Mouse (Mus musculus) hindbrain, embryonic 10.5 days (tissue): ENCODE results near the gene Sostdc1. TPM values are rescaled to one million over a fixed set of nuclear protein-coding genes. Genes with fewer than 3 reads are reported as not detected.

ENCODE experiments used
- DNase-seq: peaks from one replicate; pipeline ENCODE4 v3.0.0-alpha.2; 2017; ENCODE audit warnings: low spot score
- H3K27ac ChIP-seq: fragments of 300-500 bp; sonication (generic); 2 replicates; pipeline ENCODE4 v1.5.1; 2016; ENCODE audit warnings: mild to moderate bottlenecking, moderate library complexity
- H3K27me3 ChIP-seq: fragments of 300-500 bp; sonication (generic); 2 replicates; pipeline ENCODE4 v1.6.1; 2016; ENCODE audit warnings: mild to moderate bottlenecking; ENCODE audit not compliant: poor library complexity, insufficient read depth, severe bottlenecking
- H3K36me3 ChIP-seq: fragments of 300-500 bp; sonication (generic); 2 replicates; pipeline ENCODE4 v1.6.1; 2016; ENCODE audit warnings: mild to moderate bottlenecking, moderate library complexity
- H3K4me1 ChIP-seq: fragments of 300-500 bp; sonication (generic); replicated peaks from 2 replicates; pipeline ENCODE4 v1.6.1; 2016; ENCODE audit warnings: mild to moderate bottlenecking
- H3K4me3 ChIP-seq: fragments of 300-500 bp; sonication (generic); 2 replicates; pipeline ENCODE4 v1.5.1; 2016; ENCODE audit warnings: mild to moderate bottlenecking, moderate library complexity
- H3K9me3 ChIP-seq: fragments of 300-500 bp; sonication (generic); 2 replicates; pipeline ENCODE4 v1.6.1; 2016; ENCODE audit warnings: mild to moderate bottlenecking, moderate library complexity
- WGBS: fragments of 180-500 bp; shearing (Covaris S2); methylation state at CpG from one replicate; pipeline ENCODE4 v1.1.7; 2016; 5-methylcytosine and 5-hydroxymethylcytosine counted together
- polyA plus RNA-seq: library from polyadenylated mRNA; unstranded; fragments of >200 nt; fragmentation: Nextera tagmentation; extraction: Ambion mirVana; gene quantifications from 2 replicates; pipeline ENCODE4 v1.2.1, GENCODE M21; 2016

Gene Sostdc1
- 19.2 and 19.8 TPM in 2 replicates for polyA plus RNA-seq

DNA sequence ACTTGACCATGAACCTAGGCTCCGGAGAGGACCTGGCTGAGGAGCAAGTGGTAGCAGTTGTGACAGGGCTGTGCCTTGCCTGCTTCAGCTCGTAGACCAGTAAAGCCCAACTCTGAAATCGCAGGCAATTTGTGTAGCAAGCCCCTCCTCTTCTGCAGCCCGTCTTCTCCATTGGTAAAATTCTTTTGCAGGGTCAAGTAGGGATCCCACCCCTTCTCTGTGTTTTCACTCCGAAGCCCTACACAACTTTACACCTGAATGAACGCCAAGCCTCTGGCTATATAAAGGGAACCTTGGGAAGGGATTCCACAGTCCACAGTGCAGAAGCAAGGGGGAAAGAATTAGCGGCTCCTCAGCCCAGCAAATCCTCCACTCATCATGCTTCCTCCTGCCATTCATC lies at the start of gene Sostdc1:
TSS of gene Sostdc1 (plus strand) at position 224 of the 400 bp plus-strand sequence.
- Histone ChIP-seq H3K36me3 (no peaks in the 10 kb centered on the region), H3K4me3 (peak within 1 kb of the TSS; percentile 34), H3K27me3 (peaks cover 7% of the 10 kb centered on the region; the same call in 1 of the 2 replicates), H3K9me3 (no peaks in the 10 kb centered on the region), H3K27ac (0 out of 2 replicates have a peak within 1 kb of the TSS, but pooled peaks have one; percentile 16), H3K4me1 (peaks cover 23% of the 10 kb centered on the region)
- WGBS: 12% methylated on average over 7 of the region's 7 CpGs
- peak; percentile 18 for DNase-seq

DNA sequence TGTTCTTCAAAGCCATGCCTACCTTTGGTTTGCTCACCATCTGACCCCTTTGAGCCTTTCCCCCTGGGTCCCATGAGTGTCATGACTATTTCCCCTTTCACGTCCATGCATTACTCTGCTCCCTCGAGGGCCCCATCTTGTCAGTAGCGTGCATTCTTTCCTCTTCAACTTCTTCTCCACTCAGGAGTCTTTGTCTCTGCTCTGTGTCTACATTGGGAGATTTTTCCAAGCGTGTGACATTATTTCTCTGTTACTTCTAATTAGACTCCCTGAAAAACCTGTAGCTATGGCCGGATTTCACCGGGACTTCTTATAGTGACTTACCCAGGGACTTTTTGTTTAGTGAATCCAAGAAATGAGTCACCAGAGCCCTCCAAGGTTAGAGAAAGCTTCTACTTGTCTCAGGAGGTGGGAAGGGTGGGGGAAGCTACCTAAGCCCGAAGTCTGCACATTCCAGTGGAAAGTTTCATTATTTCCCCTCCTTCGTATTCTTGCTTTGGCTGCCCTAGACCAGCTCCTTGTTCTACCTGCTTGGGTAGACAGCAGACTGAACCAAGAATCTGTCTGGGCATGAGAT lies 46.2 kb upstream of the Sostdc1 start:
- no peaks in the 10 kb centered on the region for H3K27me3 ChIP-seq
- WGBS: 88% methylated on average over 8 of the region's 8 CpGs
- H3K27ac ChIP-seq: no peak overlapping the region
- H3K4me1 ChIP-seq: no peaks in the 10 kb centered on the region
- no peak for DNase-seq
- H3K9me3 ChIP-seq: no peaks in the 10 kb centered on the region
- H3K36me3 ChIP-seq: no peaks in the 10 kb centered on the region
- H3K4me3 ChIP-seq: no peak overlapping the region

DNA sequence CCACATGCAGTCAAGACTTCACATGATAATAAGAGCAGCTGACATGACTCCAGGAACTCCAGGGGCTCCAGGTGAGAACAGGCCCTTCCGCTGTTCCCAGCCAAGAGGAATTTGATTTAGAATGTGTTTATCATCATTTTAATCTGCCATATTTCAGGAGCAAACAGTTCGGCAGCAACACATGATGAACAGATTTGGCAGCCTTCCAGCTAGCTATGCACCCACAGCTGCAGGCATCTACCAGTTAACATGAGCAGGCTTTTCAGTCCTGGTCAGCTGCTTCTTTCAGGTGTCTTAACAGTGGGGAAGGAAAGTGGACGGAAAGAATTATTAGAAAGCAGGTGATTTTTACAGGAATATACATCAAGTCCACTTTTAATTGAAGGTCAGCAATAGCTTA lies 39.1 kb upstream of the Sostdc1 start:
- H3K9me3 ChIP-seq: no peaks in the 10 kb centered on the region
- H3K27me3 ChIP-seq: no peaks in the 10 kb centered on the region
- no peaks in the 10 kb centered on the region for H3K4me1 ChIP-seq
- H3K36me3 ChIP-seq: no peaks in the 10 kb centered on the region
- H3K4me3 ChIP-seq: no peak overlapping the region
- 92% methylated on average over 3 of the region's 3 CpGs for WGBS
- no peak for DNase-seq
- no peak overlapping the region for H3K27ac ChIP-seq

DNA sequence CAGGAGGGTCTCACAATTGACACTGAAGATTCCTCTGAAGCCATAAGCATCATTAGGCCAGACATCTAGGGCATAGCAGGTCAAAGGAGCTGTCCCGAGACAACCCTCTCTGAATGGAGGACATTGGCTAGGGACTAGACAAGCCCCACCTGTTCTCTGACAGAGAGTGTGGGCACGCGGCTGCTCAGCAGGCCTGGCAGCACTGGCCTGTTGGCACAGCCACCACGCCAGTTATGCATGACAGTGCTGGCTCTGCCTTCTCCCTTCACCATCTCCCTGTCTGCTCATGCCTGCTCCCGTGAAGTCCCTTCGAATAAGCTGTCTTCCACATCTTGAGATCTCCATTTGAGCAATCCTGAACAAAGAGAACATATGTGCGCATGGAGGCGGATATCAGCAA lies 24.3 kb upstream of the Sostdc1 start:
- WGBS: 86% methylated on average over 8 of the region's 8 CpGs
- H3K4me3 ChIP-seq: no peak overlapping the region
- no peaks in the 10 kb centered on the region for H3K4me1 ChIP-seq
- H3K36me3 ChIP-seq: no peaks in the 10 kb centered on the region
- H3K27me3 ChIP-seq: no peaks in the 10 kb centered on the region
- DNase-seq: no peak
- H3K27ac ChIP-seq: no peak overlapping the region
- no peaks in the 10 kb centered on the region for H3K9me3 ChIP-seq

DNA sequence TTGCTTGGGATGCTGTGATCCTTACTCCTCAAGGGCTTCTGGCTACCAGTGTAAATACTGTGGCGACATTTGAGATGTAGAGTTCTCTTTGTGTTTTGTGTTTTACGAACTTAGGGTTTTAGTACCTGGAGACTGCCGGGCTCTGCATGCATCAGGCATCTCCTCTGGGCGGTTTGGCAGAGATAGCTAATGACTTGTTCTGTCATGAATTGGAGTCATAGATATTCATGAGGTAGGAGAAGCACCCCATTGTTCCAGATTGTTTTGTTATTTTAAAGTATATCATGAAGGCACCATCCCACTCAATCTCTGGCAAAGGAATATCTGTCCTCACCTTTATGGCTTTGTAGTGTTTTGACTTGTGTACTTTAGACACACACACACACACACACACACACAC lies 23.5 kb upstream of the Sostdc1 start:
- H3K36me3 ChIP-seq: no peaks in the 10 kb centered on the region
- WGBS: 84% methylated on average over 4 of the region's 4 CpGs
- no peaks in the 10 kb centered on the region for H3K4me1 ChIP-seq
- no peak overlapping the region for H3K27ac ChIP-seq
- H3K9me3 ChIP-seq: no peaks in the 10 kb centered on the region
- no peaks in the 10 kb centered on the region for H3K27me3 ChIP-seq
- H3K4me3 ChIP-seq: no peak overlapping the region
- DNase-seq: no peak

DNA sequence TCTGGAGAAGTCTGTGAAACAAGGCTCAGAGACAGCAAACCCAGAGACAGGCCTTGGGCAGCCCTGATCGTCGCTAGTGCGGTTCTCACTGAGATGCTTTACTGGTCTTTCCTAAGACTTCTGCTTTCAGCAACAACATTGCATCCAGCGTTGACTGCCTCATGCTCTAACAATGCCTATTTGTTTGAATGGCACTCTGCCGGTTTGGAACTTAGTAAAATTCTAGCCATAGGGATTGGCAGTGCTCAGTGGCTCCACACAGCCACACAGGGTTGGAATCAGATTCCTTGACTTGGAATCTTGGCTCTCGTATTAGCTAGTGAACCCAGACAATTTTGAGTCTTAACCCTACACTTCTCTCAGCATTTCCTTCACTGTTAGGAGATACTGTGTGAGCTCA lies 22.6 kb upstream of the Sostdc1 start:
- Histone ChIP-seq H3K27me3 (no peaks in the 10 kb centered on the region), H3K4me3 (no peak overlapping the region), H3K4me1 (no peaks in the 10 kb centered on the region), H3K36me3 (no peaks in the 10 kb centered on the region), H3K27ac (no peak overlapping the region), H3K9me3 (no peaks in the 10 kb centered on the region)
- WGBS: 81% methylated on average over 6 of the region's 6 CpGs
- no peak for DNase-seq

DNA sequence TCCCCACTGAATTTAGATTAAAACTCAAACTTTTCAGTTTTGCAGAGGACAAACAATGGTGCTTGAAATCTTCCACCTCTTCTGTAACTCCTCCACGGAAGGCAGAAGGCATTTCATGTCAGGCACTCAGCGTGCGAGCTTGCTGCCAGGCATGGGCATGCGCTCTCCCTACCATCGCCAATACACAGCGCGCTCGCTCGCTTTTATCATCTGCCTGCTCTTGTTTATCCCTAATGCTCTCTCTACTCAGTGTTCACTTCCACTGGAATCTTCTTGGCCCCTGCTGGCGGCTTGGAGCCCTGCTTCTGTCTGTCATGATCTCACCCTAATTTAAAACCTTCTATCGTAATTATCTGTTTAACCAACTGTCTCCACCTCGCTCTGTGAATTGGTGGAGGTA lies 11.6 kb upstream of the Sostdc1 start:
- WGBS: 90% methylated on average over 12 of the region's 12 CpGs
- DNase-seq: no peak
- H3K4me3 ChIP-seq: no peak overlapping the region
- no peaks in the 10 kb centered on the region for H3K4me1 ChIP-seq
- H3K9me3 ChIP-seq: no peaks in the 10 kb centered on the region
- H3K36me3 ChIP-seq: no peaks in the 10 kb centered on the region
- no peaks in the 10 kb centered on the region for H3K27me3 ChIP-seq
- H3K27ac ChIP-seq: no peak overlapping the region

DNA sequence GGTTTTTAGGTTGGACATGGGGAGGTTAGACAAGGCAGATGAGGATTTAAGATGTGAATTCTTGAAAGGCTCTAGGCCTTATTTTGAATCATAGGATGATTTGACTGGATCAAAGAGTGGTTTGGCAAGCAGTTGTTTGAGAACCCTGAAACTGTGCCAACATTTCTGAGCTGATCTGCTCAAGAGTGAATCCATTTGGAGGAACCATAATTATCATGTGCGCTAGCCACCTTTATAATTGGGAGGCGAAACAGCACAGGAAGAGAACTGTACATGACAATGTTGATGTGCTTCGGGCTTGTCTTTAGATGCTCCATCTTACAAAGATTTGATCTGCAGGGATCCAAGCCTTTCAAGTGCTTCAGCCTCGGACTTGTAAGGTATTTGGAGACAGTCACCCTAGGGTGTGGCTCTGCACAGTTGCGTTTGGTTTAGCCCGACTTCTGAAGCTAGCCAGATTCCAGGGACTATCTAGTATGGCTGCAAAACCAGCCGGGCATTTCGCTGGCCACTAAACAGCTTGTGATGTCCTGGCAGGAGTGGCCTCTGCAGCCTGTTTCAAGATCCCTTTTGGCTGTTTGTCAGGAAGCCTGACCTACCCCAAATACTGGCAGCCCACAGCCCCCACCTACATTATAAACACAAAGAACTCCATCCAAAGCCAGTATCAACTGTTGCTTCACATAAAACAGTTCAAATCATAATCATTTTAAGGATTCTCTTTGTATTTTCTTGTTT lies 10.9 kb upstream of the Sostdc1 start:
- WGBS: 84% methylated on average over 8 of the region's 8 CpGs

DNA sequence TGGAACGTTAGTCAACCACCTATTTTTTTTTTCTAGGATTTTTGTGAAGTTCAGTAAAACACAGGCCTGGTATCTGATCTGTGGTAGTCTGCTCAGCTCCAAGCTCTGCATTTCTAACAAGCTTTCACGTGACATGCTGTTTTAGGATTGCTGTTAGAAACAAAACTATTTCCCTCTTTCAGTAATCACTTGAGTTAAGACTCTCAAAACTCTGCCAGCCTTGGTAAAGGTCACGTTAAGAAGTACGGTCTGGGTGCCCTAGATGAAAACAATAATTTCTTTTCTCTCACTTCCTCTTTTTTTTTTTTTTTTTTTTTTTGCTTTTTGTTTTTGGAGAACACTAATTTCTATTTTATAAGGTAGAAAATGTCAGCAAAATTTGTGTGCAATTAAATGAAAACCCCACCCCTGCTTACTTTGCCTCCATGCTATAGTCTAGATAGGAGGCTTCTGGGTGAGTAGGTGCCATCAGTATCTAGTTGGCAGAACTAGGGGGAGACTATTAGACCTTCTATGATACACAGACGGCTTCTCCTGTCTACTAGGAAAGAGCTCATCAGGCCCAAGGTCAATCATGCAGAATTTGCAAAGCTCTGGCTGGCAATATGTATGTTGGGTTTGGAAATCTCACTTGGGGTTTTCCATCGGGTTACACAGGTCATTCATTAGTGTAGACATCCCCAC lies 5.1 kb upstream of the Sostdc1 start:
- Histone ChIP-seq H3K4me1 (peaks cover 7% of the 10 kb centered on the region; the same call in 1 of the 2 replicates), H3K9me3 (no peaks in the 10 kb centered on the region), H3K27ac (no peak overlapping the region), H3K27me3 (no peaks in the 10 kb centered on the region), H3K4me3 (no peak overlapping the region), H3K36me3 (no peaks in the 10 kb centered on the region)
- WGBS: 85% methylated on average over 6 of the region's 6 CpGs
- no peak for DNase-seq

More for the DNA sequence above, 10.9 kb upstream of the Sostdc1 start:
- Histone ChIP-seq H3K27me3 (no peaks in the 10 kb centered on the region), H3K36me3 (no peaks in the 10 kb centered on the region), H3K9me3 (no peaks in the 10 kb centered on the region), H3K27ac (no peak overlapping the region), H3K4me1 (no peaks in the 10 kb centered on the region), H3K4me3 (no peak overlapping the region)
- no peak for DNase-seq

DNA sequence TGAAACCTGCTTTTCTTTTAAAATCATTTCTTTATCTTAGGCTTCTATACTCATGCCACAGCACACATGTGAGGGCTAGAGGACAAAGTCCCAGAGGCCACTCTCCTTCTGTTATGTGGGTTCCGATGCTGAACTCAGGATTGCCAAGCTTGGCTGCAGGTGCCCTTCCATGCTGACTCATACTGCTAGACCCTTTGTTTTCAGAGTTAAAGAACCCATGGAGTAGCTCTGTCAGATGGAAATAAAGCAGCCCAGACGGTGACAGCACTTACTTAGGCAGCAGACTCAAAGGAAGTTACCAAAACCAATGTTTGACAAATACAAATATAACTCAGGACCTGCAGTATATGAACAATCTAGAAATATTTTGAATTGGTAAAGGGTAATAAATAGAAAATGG lies 924 bp upstream of the Sostdc1 start:
- Histone ChIP-seq H3K27me3 (peaks cover 7% of the 10 kb centered on the region; the same call in 1 of the 2 replicates), H3K9me3 (no peaks in the 10 kb centered on the region), H3K4me3 (no peak overlapping the region), H3K4me1 (peaks cover 23% of the 10 kb centered on the region), H3K27ac (no peak overlapping the region), H3K36me3 (no peaks in the 10 kb centered on the region)
- no peak for DNase-seq
- WGBS: 33% methylated on average over 2 of the region's 2 CpGs

DNA sequence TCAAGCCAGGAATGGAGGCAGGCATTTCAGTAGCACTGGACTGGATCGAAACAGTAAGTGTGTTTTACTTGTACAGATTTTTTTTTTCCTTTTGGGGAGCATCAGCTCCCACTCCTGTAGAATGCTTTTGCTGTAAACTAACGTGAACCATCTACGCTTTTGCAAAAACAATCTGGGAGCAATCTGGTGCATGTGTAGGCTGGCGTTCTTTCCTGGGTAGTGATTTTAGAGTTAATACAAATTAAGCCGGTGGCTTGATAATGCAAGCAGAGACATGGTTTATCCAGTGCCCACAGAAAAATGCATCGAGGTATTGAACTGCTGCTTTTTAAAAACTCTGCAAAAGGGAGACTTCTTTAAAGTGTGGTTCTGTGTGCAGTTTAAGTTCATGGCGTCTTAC lies 507 bp downstream of the Sostdc1 start:
- no peaks in the 10 kb centered on the region for H3K9me3 ChIP-seq
- peaks cover 23% of the 10 kb centered on the region for H3K4me1 ChIP-seq
- WGBS: 70% methylated on average over 7 of the region's 7 CpGs
- H3K36me3 ChIP-seq: no peaks in the 10 kb centered on the region
- H3K4me3 ChIP-seq: peak overlapping the region; percentile 34
- H3K27ac ChIP-seq: no peak overlapping the region
- no peak for DNase-seq
- H3K27me3 ChIP-seq: peaks cover 7% of the 10 kb centered on the region; the same call in 1 of the 2 replicates

DNA sequence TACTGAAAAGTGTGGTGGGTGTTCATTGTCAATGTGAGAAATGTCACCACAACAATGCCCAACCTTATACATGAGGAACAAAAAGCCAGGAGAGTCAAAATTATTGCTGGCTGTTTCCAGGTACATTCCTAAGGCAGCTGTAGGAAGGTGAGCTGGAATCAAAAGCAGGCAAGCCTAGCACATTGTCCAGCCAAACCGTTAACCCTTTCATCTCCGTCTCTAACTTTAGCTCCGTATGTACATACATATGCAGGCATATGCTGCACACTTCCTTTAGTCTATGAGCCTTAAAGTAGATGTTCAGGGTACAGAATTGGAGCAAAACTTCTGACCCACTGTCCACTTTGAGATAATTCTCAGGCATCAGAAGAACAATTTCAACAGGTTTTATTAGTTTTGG lies 1.6 kb downstream of the Sostdc1 start:
- H3K36me3 ChIP-seq: no peaks in the 10 kb centered on the region
- WGBS: 83% methylated on average over 3 of the region's 3 CpGs
- peaks cover 23% of the 10 kb centered on the region for H3K4me1 ChIP-seq
- H3K9me3 ChIP-seq: no peaks in the 10 kb centered on the region
- DNase-seq: no peak
- H3K27me3 ChIP-seq: peaks cover 7% of the 10 kb centered on the region; the same call in 1 of the 2 replicates
- no peak overlapping the region for H3K27ac ChIP-seq
- H3K4me3 ChIP-seq: peak overlapping the region; percentile 18; the same call in 1 of the 2 replicates

DNA sequence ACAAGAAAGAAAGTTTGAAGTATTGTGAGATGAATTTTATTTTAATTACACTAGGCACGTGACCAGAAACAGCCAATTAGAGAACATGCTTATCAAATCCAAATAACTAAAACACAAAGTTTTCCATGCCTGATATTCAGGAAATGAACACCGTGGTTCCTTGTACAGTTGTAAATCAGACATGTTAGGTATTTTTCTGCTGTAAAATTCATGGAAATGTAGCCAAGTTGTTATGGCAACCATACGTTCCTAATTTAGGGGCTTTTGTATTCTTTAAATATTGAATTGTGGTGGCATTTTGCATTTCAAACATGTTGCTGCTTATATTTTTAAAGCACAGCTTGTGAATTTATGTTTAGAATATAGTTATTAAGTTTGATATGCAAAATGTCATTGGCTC lies 2.1 kb downstream of the Sostdc1 start:
- peaks cover 23% of the 10 kb centered on the region for H3K4me1 ChIP-seq
- H3K27ac ChIP-seq: no peak overlapping the region
- H3K4me3 ChIP-seq: no peak overlapping the region
- 85% methylated on average over 3 of the region's 3 CpGs for WGBS
- no peaks in the 10 kb centered on the region for H3K36me3 ChIP-seq
- H3K9me3 ChIP-seq: no peaks in the 10 kb centered on the region
- DNase-seq: no peak
- peaks cover 7% of the 10 kb centered on the region; the same call in 1 of the 2 replicates for H3K27me3 ChIP-seq
